16 mouse cellular contexts compared by ENCODE assay signal in the genomic region with DNA sequence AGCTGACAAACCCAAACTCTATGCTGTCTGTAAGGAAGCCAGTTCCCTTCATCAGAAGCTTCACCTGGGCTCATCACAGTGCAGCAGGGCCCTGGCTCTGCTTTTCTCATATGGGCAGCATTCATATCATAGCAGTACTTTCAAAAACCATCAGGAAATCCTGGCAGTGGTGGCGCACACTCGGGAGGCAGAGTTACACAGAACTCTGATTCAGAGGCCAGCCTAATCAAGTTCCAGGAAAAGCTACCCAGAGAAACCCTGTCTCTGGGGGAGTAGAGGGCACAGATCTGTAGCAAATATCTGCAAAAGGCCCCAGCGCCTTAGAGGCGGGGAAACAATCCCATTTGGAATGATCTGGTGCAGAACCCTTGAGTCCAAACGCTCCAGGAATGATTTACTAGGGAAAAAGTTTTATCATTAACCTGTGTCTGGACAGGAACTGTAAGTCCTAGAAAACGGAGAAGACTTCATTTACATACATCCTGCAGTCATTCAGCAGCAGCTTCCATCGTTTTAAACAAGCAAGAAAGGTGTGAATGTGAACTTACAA. TPM values are rescaled to one million over a fixed set of nuclear protein-coding genes. Genes with fewer than 3 reads are reported as not detected.
DNase-seq lines count a peak whose midpoint lies in the region; ATAC-seq lines count a peak whose summit lies in the region.
"Had no signal": no experiment of that assay in that cellular context is flagged by ENCODE, and none has a peak within 500 bp of the region (broad histone marks: within the 10 kb centered on the region; RNA-seq: fewer than 3 reads in every experiment).

No protein-coding gene starts in this region.

- H3K4me3 ChIP-seq in intestine, embryonic 16.5 days (ENCODE audit: low read length), result 0 out of 2 replicates have a peak overlapping the region, but pooled peaks have one; percentile 4
- H3K4me3 ChIP-seq in kidney, embryonic 16.5 days (ENCODE audit: low read length), result no peak overlapping the region
- no peak overlapping the region for H3K4me3 ChIP-seq in liver, embryonic 13.5 days (replicated peaks)
- H3K4me3 ChIP-seq: heart, embryonic 12.5 days; hindbrain, embryonic 10.5 days; limb, embryonic 12.5 days; neural tube, embryonic 15.5 days had no signal

- no peaks in the 10 kb centered on the region for H3K36me3 ChIP-seq in intestine, embryonic 16.5 days (ENCODE audit: control insufficient read depth, insufficient read depth, low read length)
- H3K36me3 ChIP-seq in kidney, embryonic 16.5 days (ENCODE audit: insufficient read depth, low read length), result no peaks in the 10 kb centered on the region
- no peaks in the 10 kb centered on the region for H3K36me3 ChIP-seq in liver, embryonic 13.5 days
- H3K36me3 ChIP-seq: neural tube, embryonic 15.5 days had no signal

- no peak for ATAC-seq in intestine, embryonic 16.5 days
- peak; percentile 37; the same call in 1 of the 2 replicates for ATAC-seq in kidney, embryonic 16.5 days (ENCODE audit: low FRiP score, low TSS enrichment)
- ATAC-seq in liver, embryonic 13.5 days (ENCODE audit: low read depth), result no peak
- ATAC-seq: lung, postnatal 0 days had no signal

- no peaks in the 10 kb centered on the region for H3K27me3 ChIP-seq in intestine, embryonic 16.5 days (replicated peaks; ENCODE audit: control insufficient read depth, insufficient read depth, low read length)
- no peaks in the 10 kb centered on the region for H3K27me3 ChIP-seq in kidney, embryonic 16.5 days (ENCODE audit: insufficient read depth, low read length)
- H3K27me3 ChIP-seq in liver, embryonic 13.5 days, result no peaks in the 10 kb centered on the region
- H3K27me3 ChIP-seq: heart, embryonic 12.5 days; limb, embryonic 12.5 days; neural tube, embryonic 15.5 days had no signal

- peaks cover 25% of the 10 kb centered on the region for H3K4me1 ChIP-seq in intestine, embryonic 16.5 days (ENCODE audit: control insufficient read depth, insufficient read depth, low read length)
- peaks cover 37% of the 10 kb centered on the region for H3K4me1 ChIP-seq in kidney, embryonic 16.5 days (ENCODE audit: insufficient read depth, low read length)
- peaks cover 58% of the 10 kb centered on the region for H3K4me1 ChIP-seq in liver, embryonic 13.5 days (replicated peaks)

- peak overlapping the region; percentile 28; the same call in 1 of the 2 replicates for H3K4me2 ChIP-seq in intestine, embryonic 16.5 days (ENCODE audit: low read depth, low read length)
- 0 out of 2 replicates have a peak overlapping the region, but pooled peaks have one; percentile 16 for H3K4me2 ChIP-seq in kidney, embryonic 16.5 days (replicated peaks; ENCODE audit: low read depth, low read length)
- peak overlapping the region; percentile 30; the same call in 1 of the 2 replicates for H3K4me2 ChIP-seq in liver, embryonic 13.5 days
- H3K4me2 ChIP-seq: heart, embryonic 12.5 days; limb, embryonic 12.5 days; midbrain, embryonic 11.5 days; neural tube, embryonic 15.5 days had no signal

- DNase-seq in adipocyte (ENCODE audit: low spot score), result peak; percentile 38
- DNase-seq in liver, embryonic 13.5 days, result no peak
- DNase-seq in thymus, postnatal 0 days (ENCODE audit: low spot score), result no peak
- no peak for DNase-seq in layer of hippocampus, postnatal 36 days
- no peak for DNase-seq in urinary bladder, adult 2 months (ENCODE audit: low spot score)
- DNase-seq: gastrocnemius, postnatal 36 days; retina, postnatal 1 day; thymus, adult 18-20 months had no signal

- 41% methylated on average over 7 of the region's 7 CpGs for WGBS in intestine, embryonic 16.5 days
- WGBS in kidney, embryonic 16.5 days, result 25% methylated on average over 7 of the region's 7 CpGs
- 48% methylated on average over 7 of the region's 7 CpGs for WGBS in liver, embryonic 13.5 days (ENCODE audit: insufficient replicate concordance)

- peak overlapping the region; percentile 64; the same call in 1 of the 2 replicates for H3K27ac ChIP-seq in intestine, embryonic 16.5 days (ENCODE audit: low read length)
- H3K27ac ChIP-seq in kidney, embryonic 16.5 days (ENCODE audit: low read length), result peak overlapping the region; percentile 83
- peak overlapping the region; percentile 69 for H3K27ac ChIP-seq in liver, embryonic 13.5 days
- H3K27ac ChIP-seq: hindbrain, embryonic 10.5 days; limb, embryonic 12.5 days; neural tube, embryonic 15.5 days had no signal

- no peaks in the 10 kb centered on the region for H3K9me3 ChIP-seq in intestine, embryonic 16.5 days (ENCODE audit: control insufficient read depth, low read length)
- H3K9me3 ChIP-seq in kidney, embryonic 16.5 days (ENCODE audit: low read length), result no peaks in the 10 kb centered on the region
- no peaks in the 10 kb centered on the region for H3K9me3 ChIP-seq in liver, embryonic 13.5 days (replicated peaks)
- H3K9me3 ChIP-seq: heart, embryonic 12.5 days; hindbrain, embryonic 10.5 days; limb, embryonic 12.5 days; neural tube, embryonic 15.5 days had no signal

- H3K9ac ChIP-seq in intestine, embryonic 16.5 days (ENCODE audit: low read depth, low read length), result peak overlapping the region; percentile 6; the same call in 1 of the 2 replicates
- 0 out of 2 replicates have a peak overlapping the region, but pooled peaks have one; percentile 1 for H3K9ac ChIP-seq in kidney, embryonic 16.5 days (replicated peaks; ENCODE audit: low read length)
- H3K9ac ChIP-seq in liver, embryonic 13.5 days, result no peak overlapping the region
- H3K9ac ChIP-seq: heart, embryonic 12.5 days; limb, embryonic 12.5 days; neural tube, embryonic 15.5 days had no signal

RNA-seq across cellular contexts. Expression of a gene that starts 5.4 kb away (rescaled TPM):
- 192 and 195 TPM in 2 replicates for polyA plus RNA-seq in intestine, embryonic 16.5 days (2015; fragmentation: Nextera tagmentation; extraction: Ambion mirVana)
- polyA plus RNA-seq in kidney, embryonic 16.5 days (2015; fragmentation: Nextera tagmentation; extraction: Ambion mirVana), result 115 and 117 TPM in 2 replicates
- 51.3 and 56.6 TPM in 2 replicates for polyA plus RNA-seq in liver, embryonic 13.5 days (2015; fragmentation: Nextera tagmentation; extraction: Ambion mirVana)
- 41.4 and 42.5 TPM in 2 replicates for polyA plus RNA-seq in thymus, postnatal 0 days (2015; fragmentation: Nextera tagmentation; extraction: Ambion mirVana)
- 100 to 1,000 TPM; 116 TPM for total RNA-seq in layer of hippocampus, postnatal 36 days (2021)
- polyA plus RNA-seq in urinary bladder, adult 2 months (2012; rRNA removed), result 55.6 and 61.9 TPM in 2 replicates

RNA-seq across cellular contexts. Expression of a gene that starts 36.6 kb away (rescaled TPM):
- 0.10 and 0.15 TPM in 2 replicates for polyA plus RNA-seq in intestine, embryonic 16.5 days (2015; fragmentation: Nextera tagmentation; extraction: Ambion mirVana)
- polyA plus RNA-seq in kidney, embryonic 16.5 days (2015; fragmentation: Nextera tagmentation; extraction: Ambion mirVana), result 0.22 TPM in 2 replicates
- polyA plus RNA-seq in liver, embryonic 13.5 days (2015; fragmentation: Nextera tagmentation; extraction: Ambion mirVana), result 0.03 TPM in 1 of 2 replicates, not detected in the other
- polyA plus RNA-seq in thymus, postnatal 0 days (2015; fragmentation: Nextera tagmentation; extraction: Ambion mirVana), result not detected in 2 replicates
- 10 to 100 TPM; 49.3 to 54.3 TPM for total RNA-seq in layer of hippocampus, postnatal 36 days (2021)
- polyA plus RNA-seq in urinary bladder, adult 2 months (2012; rRNA removed), result 0.94 and 1.0 TPM in 2 replicates
- total RNA-seq: gastrocnemius, postnatal 36 days had no signal
- polyA plus RNA-seq: lung, postnatal 0 days had no signal

RNA-seq across cellular contexts. Expression of a gene that starts 57.9 kb away (rescaled TPM):
- 12.8 and 13.8 TPM in 2 replicates for polyA plus RNA-seq in intestine, embryonic 16.5 days (2015; fragmentation: Nextera tagmentation; extraction: Ambion mirVana)
- 16.9 and 18.9 TPM in 2 replicates for polyA plus RNA-seq in kidney, embryonic 16.5 days (2015; fragmentation: Nextera tagmentation; extraction: Ambion mirVana)
- polyA plus RNA-seq in liver, embryonic 13.5 days (2015; fragmentation: Nextera tagmentation; extraction: Ambion mirVana), result 3.3 and 3.8 TPM in 2 replicates
- polyA plus RNA-seq in thymus, postnatal 0 days (2015; fragmentation: Nextera tagmentation; extraction: Ambion mirVana), result 16.2 and 16.7 TPM in 2 replicates
- 10 to 100 TPM; 45.5 to 51.6 TPM for total RNA-seq in layer of hippocampus, postnatal 36 days (2021)
- 43.6 and 47.4 TPM in 2 replicates for polyA plus RNA-seq in urinary bladder, adult 2 months (2012; rRNA removed)

RNA-seq across cellular contexts. Expression of a gene that starts 58.1 kb away (rescaled TPM):
- 8.9 and 9.7 TPM in 2 replicates for polyA plus RNA-seq in intestine, embryonic 16.5 days (2015; fragmentation: Nextera tagmentation; extraction: Ambion mirVana)
- polyA plus RNA-seq in kidney, embryonic 16.5 days (2015; fragmentation: Nextera tagmentation; extraction: Ambion mirVana), result 14.7 and 28.7 TPM in 2 replicates
- 18.0 and 18.3 TPM in 2 replicates for polyA plus RNA-seq in liver, embryonic 13.5 days (2015; fragmentation: Nextera tagmentation; extraction: Ambion mirVana)
- polyA plus RNA-seq in thymus, postnatal 0 days (2015; fragmentation: Nextera tagmentation; extraction: Ambion mirVana), result 26.5 and 32.3 TPM in 2 replicates
- 10 to 100 TPM; 62.9 to 64.2 TPM for total RNA-seq in layer of hippocampus, postnatal 36 days (2021)
- 36.9 and 38.5 TPM in 2 replicates for polyA plus RNA-seq in urinary bladder, adult 2 months (2012; rRNA removed)
